Mouse (Mus musculus): Measurements from ENCODE around the gene Tex22. TPM values are rescaled to one million over a fixed set of nuclear protein-coding genes. Genes with fewer than 3 reads are reported as not detected.

The Tex22 gene
- polyA plus RNA-seq, 1 experiment from 2014 or later = not detected

DNA sequence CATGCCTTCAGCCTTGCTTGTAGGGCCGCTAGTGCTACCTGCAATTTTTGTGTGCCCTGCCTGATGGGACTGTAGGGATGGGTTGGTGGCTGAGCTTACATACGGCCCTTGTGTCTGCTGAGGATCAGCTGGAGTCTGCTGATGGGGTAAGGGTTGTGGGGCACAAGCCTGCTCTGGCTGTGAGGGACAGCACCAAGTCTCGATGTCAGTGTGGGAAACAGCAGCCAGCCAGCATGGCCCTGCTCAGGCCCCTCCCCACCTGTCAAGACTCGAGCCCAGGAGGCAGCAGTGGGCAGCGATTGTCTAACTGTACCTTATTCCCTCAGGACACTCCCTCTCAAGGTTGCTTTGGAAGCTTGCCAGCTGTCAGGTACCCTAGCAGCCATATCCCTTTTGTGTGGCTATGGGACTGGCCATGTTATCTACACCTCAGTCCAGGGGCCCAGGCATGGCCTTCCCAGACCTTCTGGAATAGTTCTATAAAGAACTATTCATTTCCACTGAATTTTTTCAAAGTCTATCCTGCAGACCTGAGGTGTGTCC lies 59.6 kb downstream of the Tex22 start:
- Histone ChIP-seq H3K9me3 (ENCODE audit: low read length) (no peaks in the 10 kb centered on the region), H3K4me1 (ENCODE audit: insufficient read depth) (no peaks in the 10 kb centered on the region), H3K27ac (ENCODE audit: low read depth) (no peak overlapping the region), H3K9ac (replicated peaks) (no peak overlapping the region), H3K27me3 (ENCODE audit: insufficient read depth, low read length) (no peaks in the 10 kb centered on the region), H3K4me3 (ENCODE audit: low read depth, low read length) (no peak overlapping the region), H3K36me3 (replicated peaks; ENCODE audit: insufficient read depth, low read length) (peaks cover 78% of the 10 kb centered on the region), H3K4me2 (ENCODE audit: low read depth, low read length) (no peak overlapping the region)
- no peak for DNase-seq
- 79% methylated on average over 5 of the region's 5 CpGs for WGBS (ENCODE audit: insufficient replicate concordance)
- TF ChIP-seq CTCF (IDR thresholded peaks at IDR 0.05; ENCODE audit: low read depth) (no peak), EP300 (IDR thresholded peaks at IDR 0.05; ENCODE audit: low read depth) (no peak)
- ATAC-seq = no peak

DNA sequence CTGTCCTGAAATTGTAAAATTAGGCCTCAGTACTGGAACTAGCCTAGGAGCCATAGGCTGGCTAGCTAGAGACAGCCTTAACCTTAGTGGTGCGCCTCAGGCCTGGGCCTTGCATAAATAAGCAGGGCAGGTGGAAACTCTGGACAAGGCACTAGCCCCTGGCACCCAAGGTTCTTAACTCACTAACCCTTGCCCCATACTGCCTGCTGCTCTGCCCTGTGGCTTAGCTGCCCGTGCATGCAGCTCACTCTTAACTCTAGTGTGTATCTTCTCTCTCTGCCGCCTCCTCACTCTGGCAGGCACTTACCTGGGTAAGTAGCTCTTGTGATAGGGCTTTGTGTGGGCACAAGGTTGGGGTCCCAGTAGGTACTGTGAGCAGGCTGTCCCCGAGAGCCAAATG lies 60.2 kb downstream of the Tex22 start:
- Histone ChIP-seq H3K36me3 (replicated peaks; ENCODE audit: insufficient read depth, low read length) (peaks cover 72% of the 10 kb centered on the region), H3K9me3 (ENCODE audit: low read length) (no peaks in the 10 kb centered on the region), H3K27ac (ENCODE audit: low read depth) (no peak overlapping the region), H3K4me1 (ENCODE audit: insufficient read depth) (peaks cover 2% of the 10 kb centered on the region), H3K4me2 (ENCODE audit: low read depth, low read length) (no peak overlapping the region), H3K27me3 (ENCODE audit: insufficient read depth, low read length) (peaks cover 6% of the 10 kb centered on the region; the same call in 1 of the 2 replicates), H3K4me3 (ENCODE audit: low read depth, low read length) (no peak overlapping the region), H3K9ac (replicated peaks) (no peak overlapping the region)
- TF ChIP-seq CTCF (IDR thresholded peaks at IDR 0.05; ENCODE audit: low read depth) = no peak
- TF ChIP-seq EP300 (IDR thresholded peaks at IDR 0.05; ENCODE audit: low read depth) = no peak
- no peak for DNase-seq
- WGBS (ENCODE audit: insufficient replicate concordance) = 84% methylated on average over 4 of the region's 4 CpGs
- ATAC-seq = no peak

DNA sequence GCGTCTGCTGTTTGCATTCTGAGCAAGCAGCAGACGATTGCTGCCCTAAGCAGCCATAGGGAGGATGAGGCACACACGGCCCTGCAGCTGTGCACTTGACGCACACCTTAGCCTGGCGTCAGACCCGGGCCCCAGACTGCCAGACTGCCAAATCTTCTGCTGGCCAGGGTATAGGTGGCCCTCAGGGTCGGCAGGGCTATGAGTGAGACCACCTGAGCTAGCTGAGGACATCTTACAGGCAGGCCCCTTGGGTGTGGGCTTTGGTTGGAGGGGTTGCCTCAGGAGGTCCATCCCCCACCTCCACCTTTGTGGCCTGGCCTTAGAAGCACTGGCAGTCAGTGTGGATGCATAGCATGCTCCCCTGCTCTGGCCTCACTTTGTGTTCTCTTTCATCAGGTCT lies 61.1 kb downstream of the Tex22 start:
- no peak for TF ChIP-seq EP300 (IDR thresholded peaks at IDR 0.05; ENCODE audit: low read depth)
- no peak for TF ChIP-seq CTCF (IDR thresholded peaks at IDR 0.05; ENCODE audit: low read depth)
- Histone ChIP-seq H3K4me1 (ENCODE audit: insufficient read depth) (peaks cover 8% of the 10 kb centered on the region), H3K27ac (ENCODE audit: low read depth) (no peak overlapping the region), H3K9ac (replicated peaks) (no peak overlapping the region), H3K27me3 (ENCODE audit: insufficient read depth, low read length) (peaks cover 6% of the 10 kb centered on the region; the same call in 1 of the 2 replicates), H3K4me3 (ENCODE audit: low read depth, low read length) (no peak overlapping the region), H3K36me3 (replicated peaks; ENCODE audit: insufficient read depth, low read length) (peaks cover 64% of the 10 kb centered on the region), H3K4me2 (ENCODE audit: low read depth, low read length) (no peak overlapping the region), H3K9me3 (ENCODE audit: low read length) (no peaks in the 10 kb centered on the region)
- 89% methylated on average over 7 of the region's 7 CpGs for WGBS (ENCODE audit: insufficient replicate concordance)
- ATAC-seq (no peak), DNase-seq (no peak)

DNA sequence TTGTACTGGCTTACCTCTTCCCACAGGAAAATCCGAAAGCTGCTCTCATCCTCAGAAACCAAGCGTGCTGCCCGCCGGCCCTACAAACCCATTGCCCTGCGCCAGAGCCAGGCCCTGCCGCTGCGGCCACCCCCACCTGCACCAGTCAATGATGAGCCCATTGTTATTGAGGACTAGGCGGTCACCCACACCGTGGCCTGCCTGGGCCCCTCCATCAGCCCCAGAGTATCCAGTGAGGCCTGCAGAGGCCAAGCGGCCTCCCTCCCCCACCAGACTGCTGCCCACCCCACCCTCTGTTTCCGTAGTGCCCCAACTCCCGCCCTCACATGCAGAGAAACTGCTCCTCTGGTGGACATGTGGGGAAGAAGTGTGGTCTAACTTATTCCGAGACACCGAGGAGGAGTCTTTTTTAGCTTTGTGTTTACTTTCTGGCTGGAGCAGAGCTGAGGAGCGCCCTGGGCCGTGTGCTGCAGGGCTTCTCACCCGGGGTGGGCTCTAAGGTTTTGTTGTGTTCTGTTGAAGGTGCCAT lies 62.3 kb downstream of the Tex22 start:
- Histone ChIP-seq H3K36me3 (replicated peaks; ENCODE audit: insufficient read depth, low read length) (peaks cover 55% of the 10 kb centered on the region), H3K27ac (ENCODE audit: low read depth) (no peak overlapping the region), H3K9me3 (ENCODE audit: low read length) (no peaks in the 10 kb centered on the region), H3K27me3 (ENCODE audit: insufficient read depth, low read length) (peaks cover 17% of the 10 kb centered on the region), H3K4me1 (ENCODE audit: insufficient read depth) (peaks cover 19% of the 10 kb centered on the region), H3K4me3 (ENCODE audit: low read depth, low read length) (no peak overlapping the region), H3K4me2 (ENCODE audit: low read depth, low read length) (no peak overlapping the region), H3K9ac (replicated peaks) (no peak overlapping the region)
- 88% methylated on average over 17 of the region's 17 CpGs for WGBS (ENCODE audit: insufficient replicate concordance)
- TF ChIP-seq EP300 (IDR thresholded peaks at IDR 0.05; ENCODE audit: low read depth) (no peak), CTCF (IDR thresholded peaks at IDR 0.05; ENCODE audit: low read depth) (no peak)
- no peak for ATAC-seq
- no peak for DNase-seq

DNA sequence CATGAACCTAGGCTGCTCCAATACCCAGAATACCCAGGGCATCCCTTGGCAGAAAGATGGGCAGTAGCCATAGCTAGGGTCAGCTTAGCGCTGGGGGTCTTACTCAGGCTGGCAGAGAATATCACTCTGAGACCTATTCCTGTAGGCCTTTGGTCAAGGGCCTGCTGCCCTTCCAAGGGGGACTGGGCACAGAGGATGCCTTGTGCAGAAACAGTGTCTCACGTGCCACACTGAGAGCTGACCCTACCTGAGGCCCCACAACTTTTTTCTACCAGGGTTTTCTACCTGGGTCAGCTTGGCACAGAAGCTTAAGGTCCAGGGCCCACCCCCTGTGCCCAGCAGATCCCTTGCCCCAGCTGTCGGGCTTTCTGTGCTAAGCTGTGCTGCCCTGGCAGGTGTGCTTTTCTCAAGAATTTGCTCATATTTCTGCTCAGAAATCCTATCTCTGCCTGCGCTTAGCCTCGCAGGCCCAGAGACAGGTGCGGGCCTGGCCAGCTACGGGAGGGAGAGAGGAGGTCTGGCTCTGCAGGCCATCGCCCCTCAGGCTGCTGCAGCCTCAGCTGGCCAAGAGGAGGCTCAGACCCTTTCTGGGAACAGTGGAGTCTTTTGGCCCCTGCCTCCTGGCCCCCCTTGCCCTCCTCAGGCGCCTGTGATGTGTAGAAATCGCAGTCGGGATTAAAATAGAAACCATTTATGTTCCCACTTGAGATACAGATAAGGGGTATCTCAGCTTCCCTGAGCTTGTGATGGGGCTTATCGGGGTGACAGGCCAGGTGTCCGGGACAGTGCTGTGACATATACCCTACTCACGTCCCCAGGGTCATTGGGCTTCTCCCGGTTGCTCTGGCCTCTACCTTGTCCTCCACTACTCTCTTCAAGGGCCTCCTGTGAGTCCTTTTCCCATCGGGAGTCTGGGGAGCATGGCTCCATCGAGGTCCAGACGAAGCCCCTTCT lies 63.2 kb downstream of the Tex22 start:
- Histone ChIP-seq H3K4me3 (ENCODE audit: low read depth, low read length) (no peak overlapping the region), H3K9me3 (ENCODE audit: low read length) (no peaks in the 10 kb centered on the region), H3K4me2 (ENCODE audit: low read depth, low read length) (no peak overlapping the region), H3K9ac (replicated peaks) (no peak overlapping the region), H3K4me1 (ENCODE audit: insufficient read depth) (peaks cover 26% of the 10 kb centered on the region), H3K36me3 (replicated peaks; ENCODE audit: insufficient read depth, low read length) (peaks cover 45% of the 10 kb centered on the region), H3K27ac (ENCODE audit: low read depth) (no peak overlapping the region), H3K27me3 (ENCODE audit: insufficient read depth, low read length) (peaks cover 25% of the 10 kb centered on the region)
- 81% methylated on average over 18 of the region's 18 CpGs for WGBS (ENCODE audit: insufficient replicate concordance)
- TF ChIP-seq EP300 (IDR thresholded peaks at IDR 0.05; ENCODE audit: low read depth) (no peak), CTCF (IDR thresholded peaks at IDR 0.05; ENCODE audit: low read depth) (no peak)
- ATAC-seq = no peak
- no peak for DNase-seq

DNA sequence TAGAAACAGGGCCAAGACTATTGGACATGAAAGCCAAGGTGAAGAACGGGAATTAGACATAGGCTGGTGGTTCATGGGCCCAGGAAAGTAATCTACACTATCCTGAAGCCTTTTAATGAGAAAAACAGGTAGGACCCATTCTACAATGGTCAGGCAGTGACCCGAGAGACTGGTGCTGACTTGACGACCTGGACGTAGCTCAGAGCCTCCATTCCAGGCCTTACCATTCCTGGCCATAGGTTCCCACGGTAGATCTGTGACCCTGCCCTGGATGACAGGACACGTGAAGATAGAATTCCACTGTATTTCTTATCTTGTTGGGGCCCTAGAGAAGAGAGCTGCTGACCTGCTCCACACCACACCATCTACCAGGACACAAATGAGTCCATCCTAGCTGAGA lies 64.0 kb downstream of the Tex22 start:
- TF ChIP-seq EP300 (IDR thresholded peaks at IDR 0.05; ENCODE audit: low read depth) = no peak

More for the DNA sequence above, 64.0 kb downstream of the Tex22 start:
- no peak overlapping the region for H3K4me2 ChIP-seq (ENCODE audit: low read depth, low read length)
- no peak overlapping the region for H3K27ac ChIP-seq (ENCODE audit: low read depth)
- ATAC-seq (no peak), DNase-seq (no peak)
- no peaks in the 10 kb centered on the region for H3K9me3 ChIP-seq (ENCODE audit: low read length)
- H3K9ac ChIP-seq (replicated peaks) = no peak overlapping the region
- H3K4me3 ChIP-seq (ENCODE audit: low read depth, low read length) = no peak overlapping the region
- peaks cover 31% of the 10 kb centered on the region for H3K27me3 ChIP-seq (ENCODE audit: insufficient read depth, low read length)
- 77% methylated on average over 6 of the region's 6 CpGs for WGBS (ENCODE audit: insufficient replicate concordance)
- peaks cover 29% of the 10 kb centered on the region for H3K4me1 ChIP-seq (ENCODE audit: insufficient read depth)
- H3K36me3 ChIP-seq (replicated peaks; ENCODE audit: insufficient read depth, low read length) = peaks cover 38% of the 10 kb centered on the region

Small RNA genes within 50 kb of the gene (microRNA-seq; reads per million reads assigned to microRNA genes)
- gene Gm44471 = not detected

Other genes with a start within 250 kb of the Tex22 start
- 29.8 and 30.4 TPM in 2 replicates for gene Cdca4, start 245.1 kb upstream of the Tex22 start, polyA plus RNA-seq (2015; fragmentation: Nextera tagmentation; extraction: Ambion mirVana)
- 0.26 and 0.34 TPM in 2 replicates for gene Gpr132, start 206.3 kb upstream of the Tex22 start, polyA plus RNA-seq (2015; fragmentation: Nextera tagmentation; extraction: Ambion mirVana)
- gene Jag2, start 144.7 kb upstream of the Tex22 start, polyA plus RNA-seq (2015; fragmentation: Nextera tagmentation; extraction: Ambion mirVana) = 0.14 and 0.22 TPM in 2 replicates
- gene Nudt14, start 132.4 kb upstream of the Tex22 start, polyA plus RNA-seq (2015; fragmentation: Nextera tagmentation; extraction: Ambion mirVana) = 30.0 and 30.6 TPM in 2 replicates
- gene Btbd6, start 98.0 kb upstream of the Tex22 start, polyA plus RNA-seq (2015; fragmentation: Nextera tagmentation; extraction: Ambion mirVana) = 4.1 and 4.7 TPM in 2 replicates
- gene Brf1, start 73.8 kb upstream of the Tex22 start, polyA plus RNA-seq (2015; fragmentation: Nextera tagmentation; extraction: Ambion mirVana) = 17.0 and 18.4 TPM in 2 replicates
- gene Pacs2, start 60.0 kb upstream of the Tex22 start, polyA plus RNA-seq (2015; fragmentation: Nextera tagmentation; extraction: Ambion mirVana) = 3.9 and 4.0 TPM in 2 replicates
- 3.6 and 3.9 TPM in 2 replicates for gene Mta1, start 23.8 kb downstream of the Tex22 start, polyA plus RNA-seq (2015; fragmentation: Nextera tagmentation; extraction: Ambion mirVana)
- gene Crip2, start 65.7 kb downstream of the Tex22 start, polyA plus RNA-seq (2015; fragmentation: Nextera tagmentation; extraction: Ambion mirVana) = 65.1 and 67.4 TPM in 2 replicates
- gene Crip1, start 71.8 kb downstream of the Tex22 start, polyA plus RNA-seq (2015; fragmentation: Nextera tagmentation; extraction: Ambion mirVana) = 174 and 181 TPM in 2 replicates
- 3.9 and 4.6 TPM in 2 replicates for gene Tedc1, start 81.9 kb downstream of the Tex22 start, polyA plus RNA-seq (2015; fragmentation: Nextera tagmentation; extraction: Ambion mirVana)
- 0.20 and 0.21 TPM in 2 replicates for gene Tmem121, start 111.4 kb downstream of the Tex22 start, polyA plus RNA-seq (2015; fragmentation: Nextera tagmentation; extraction: Ambion mirVana)